Mouse (Mus musculus) spleen, adult 10 weeks (tissue): ENCODE measurements around the gene Tra2b. TPM values are rescaled to one million over a fixed set of nuclear protein-coding genes. Genes with fewer than 3 reads are reported as not detected.

Experiments
- polyA plus RNA-seq: library from polyadenylated mRNA; stranded (reverse); fragments of 350-450 nt; fragmentation: Illumina TruSeq; extraction: RNeasy Lipid Tissue Mini Kit (QIAGEN cat#74804); gene quantifications from one replicate; pipeline ENCODE4 v1.2.3, GENCODE M21; 2015; ENCODE audit warnings: low replicate concordance; ENCODE audit not compliant: insufficient read depth

Tra2b gene
- 282 TPM for polyA plus RNA-seq

DNA sequence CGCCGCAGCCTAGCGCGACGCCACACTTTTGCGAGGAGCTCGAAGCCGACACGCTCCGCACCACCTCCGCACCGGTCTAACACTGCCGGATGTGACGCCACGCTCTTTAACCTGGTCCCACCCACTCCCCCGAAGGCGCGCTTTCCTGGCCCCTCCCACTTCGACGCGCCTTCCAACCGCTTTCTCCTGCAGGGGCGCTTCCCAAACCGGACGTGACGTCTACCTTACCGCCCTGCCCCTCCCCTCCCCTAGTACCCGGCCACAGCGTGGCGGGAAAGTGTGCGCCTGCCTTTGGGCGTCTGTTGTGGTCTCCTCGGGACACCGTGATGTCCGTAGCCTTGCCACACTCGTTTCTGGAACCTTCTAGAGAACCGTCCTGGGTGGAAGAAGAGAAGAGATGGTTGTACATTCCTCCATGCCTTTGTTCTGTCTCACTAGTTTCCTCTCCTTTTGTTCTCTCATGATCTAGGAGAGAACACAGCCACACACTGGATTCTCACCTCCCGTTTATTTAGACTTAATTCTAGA is at the start of gene Tra2b:
Tra2b (minus strand) TSS at position 157 of the 528 bp plus-strand sequence.

Other genes with a start within 250 kb of the Tra2b start
- gene Igf2bp2, start 102.7 kb downstream of the Tra2b start, polyA plus RNA-seq, result 1.3 TPM
- 11.9 TPM for gene Etv5, start 173.7 kb upstream of the Tra2b start, polyA plus RNA-seq